Mouse (Mus musculus) liver, adult 2 months (tissue): Measurements from ENCODE around the gene Pbx4. TPM values are rescaled to one million over a fixed set of nuclear protein-coding genes. Genes with fewer than 3 reads are reported as not detected.

ENCODE experiments used
- DNase-seq: peaks from one replicate; pipeline ENCODE4 v3.0.0-alpha.2; 2011; ENCODE audit warnings: low read depth, low spot score; ENCODE audit errors: extremely low read depth
- H3K27ac ChIP-seq: fragments of 200-500 bp; replicated peaks from 2 replicates; pipeline ENCODE4 v1.5.1; 2012; ENCODE audit warnings: low read depth, mild to moderate bottlenecking, control low read depth, inconsistent platforms, low read length; ENCODE audit not compliant: insufficient read depth
- H3K27me3 ChIP-seq: fragments of 200-500 bp; 2 replicates; pipeline ENCODE4 v1.6.1; 2012; ENCODE audit warnings: mild to moderate bottlenecking, moderate library complexity, low read length, inconsistent platforms; ENCODE audit not compliant: control insufficient read depth, insufficient read depth
- H3K36me3 ChIP-seq: fragments of 200-500 bp; 2 replicates; pipeline ENCODE4 v1.6.1; 2012; ENCODE audit warnings: low read length, inconsistent platforms; ENCODE audit not compliant: control insufficient read depth, insufficient read depth
- H3K4me1 ChIP-seq: fragments of 200-500 bp; 2 replicates; pipeline ENCODE4 v1.6.1; 2011; ENCODE audit warnings: low read length; ENCODE audit not compliant: control insufficient read depth, insufficient read depth
- H3K4me3 ChIP-seq: fragments of 200-500 bp; 2 replicates; pipeline ENCODE4 v1.5.1; 2011; ENCODE audit warnings: low read depth, mild to moderate bottlenecking, control low read depth, low read length, moderate library complexity; ENCODE audit not compliant: insufficient read depth
- H3K79me2 ChIP-seq: fragments of 200-500 bp; 2 replicates; pipeline ENCODE4 v1.6.1; 2012; ENCODE audit warnings: inconsistent platforms, mild to moderate bottlenecking, low read length, moderate library complexity; ENCODE audit not compliant: control insufficient read depth, insufficient read depth
- H3K9ac ChIP-seq: fragments of 200-500 bp; 2 replicates; pipeline ENCODE4 v1.6.1; 2012; ENCODE audit warnings: low read depth, mild to moderate bottlenecking, control low read depth, inconsistent platforms, low read length
- CTCF ChIP-seq: fragments of 200-500 bp; IDR thresholded peaks from 2 replicates; pipeline ENCODE4 v1.5.1; 2011; ENCODE audit warnings: low read depth, low read length, control low read depth
- POLR2A ChIP-seq: fragments of 200-500 bp; IDR thresholded peaks from 2 replicates; pipeline ENCODE4 v1.6.1; 2011; ENCODE audit warnings: low read length, control low read depth; ENCODE audit not compliant: insufficient read depth; ENCODE audit errors: extremely low read depth
- WGBS: fragments of 180-500 bp; shearing (Covaris S2); methylation state at CpG from one replicate; pipeline ENCODE4 v1.1.7; 2018; 5-methylcytosine and 5-hydroxymethylcytosine counted together
- polyA plus RNA-seq: library from polyadenylated mRNA; depleted of rRNA; stranded (reverse); fragments of >200 nt; gene quantifications from 2 replicates; pipeline ENCODE4 v1.2.3, GENCODE M21; 2012
- total RNA-seq: library from RNA; depleted of rRNA; stranded (reverse); fragments of >200 nt; gene quantifications from 2 replicates; pipeline ENCODE4 v1.2.3, GENCODE M21; 2014

Pbx4 gene
- total and polyA plus RNA-seq, 2 experiments: 0.46 to 1.7 TPM

- WGBS: 94% methylated on average over 10 of the region's 10 CpGs
- TF ChIP-seq POLR2A (no peak), CTCF (no peak)
- Histone ChIP-seq H3K27me3 (no peaks in the 10 kb centered on the region), H3K79me2 (no peaks in the 10 kb centered on the region), H3K36me3 (peaks cover 32% of the 10 kb centered on the region), H3K9ac (no peak overlapping the region), H3K27ac (no peak overlapping the region), H3K4me3 (no peak overlapping the region), H3K4me1 (0 out of 2 replicates have a peak, but pooled peaks cover 3% of the 10 kb centered on the region)
- no peak for DNase-seq
Measured at GRCm38 (mm10) chr8:69805086-69805485, 27.2 kb upstream of the Pbx4 start.

DNA sequence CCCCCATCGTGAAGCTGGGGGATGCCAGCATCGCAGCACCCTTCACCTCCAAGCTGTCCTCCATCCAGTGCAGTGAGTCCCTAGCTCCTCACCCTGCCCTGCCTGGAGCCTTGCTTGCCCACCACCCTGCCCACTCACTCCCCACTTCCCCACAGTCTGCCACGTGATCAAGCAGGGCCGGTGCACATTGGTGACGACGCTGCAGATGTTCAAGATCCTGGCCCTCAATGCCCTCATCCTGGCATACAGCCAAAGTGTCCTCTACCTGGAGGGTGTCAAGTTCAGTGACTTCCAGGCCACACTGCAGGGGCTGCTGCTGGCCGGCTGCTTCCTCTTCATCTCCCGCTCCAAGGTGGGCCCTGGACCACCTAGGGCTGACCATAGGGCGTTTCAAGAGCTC, 26.8 kb upstream of the Pbx4 start:
- no peaks in the 10 kb centered on the region for H3K79me2 ChIP-seq
- no peaks in the 10 kb centered on the region for H3K27me3 ChIP-seq
- H3K27ac ChIP-seq: no peak overlapping the region
- H3K9ac ChIP-seq: no peak overlapping the region
- 87% methylated on average over 9 of the region's 9 CpGs for WGBS
- H3K4me1 ChIP-seq: 0 out of 2 replicates have a peak, but pooled peaks cover 3% of the 10 kb centered on the region
- H3K36me3 ChIP-seq: peaks cover 29% of the 10 kb centered on the region
- no peak for TF ChIP-seq POLR2A
- no peak for TF ChIP-seq CTCF
- no peak overlapping the region for H3K4me3 ChIP-seq
- DNase-seq: no peak

- H3K9ac ChIP-seq: no peak overlapping the region
- H3K4me1 ChIP-seq: 0 out of 2 replicates have a peak, but pooled peaks cover 3% of the 10 kb centered on the region
- H3K36me3 ChIP-seq: peaks cover 19% of the 10 kb centered on the region
- no peak overlapping the region for H3K4me3 ChIP-seq
- WGBS: 76% methylated on average over 5 of the region's 5 CpGs
- no peaks in the 10 kb centered on the region for H3K27me3 ChIP-seq
- TF ChIP-seq POLR2A (no peak), CTCF (no peak)
- no peak overlapping the region for H3K27ac ChIP-seq
- DNase-seq: no peak
- no peaks in the 10 kb centered on the region for H3K79me2 ChIP-seq
Measured at GRCm38 (mm10) chr8:69807236-69807635, 25.1 kb upstream of the Pbx4 start.

DNA sequence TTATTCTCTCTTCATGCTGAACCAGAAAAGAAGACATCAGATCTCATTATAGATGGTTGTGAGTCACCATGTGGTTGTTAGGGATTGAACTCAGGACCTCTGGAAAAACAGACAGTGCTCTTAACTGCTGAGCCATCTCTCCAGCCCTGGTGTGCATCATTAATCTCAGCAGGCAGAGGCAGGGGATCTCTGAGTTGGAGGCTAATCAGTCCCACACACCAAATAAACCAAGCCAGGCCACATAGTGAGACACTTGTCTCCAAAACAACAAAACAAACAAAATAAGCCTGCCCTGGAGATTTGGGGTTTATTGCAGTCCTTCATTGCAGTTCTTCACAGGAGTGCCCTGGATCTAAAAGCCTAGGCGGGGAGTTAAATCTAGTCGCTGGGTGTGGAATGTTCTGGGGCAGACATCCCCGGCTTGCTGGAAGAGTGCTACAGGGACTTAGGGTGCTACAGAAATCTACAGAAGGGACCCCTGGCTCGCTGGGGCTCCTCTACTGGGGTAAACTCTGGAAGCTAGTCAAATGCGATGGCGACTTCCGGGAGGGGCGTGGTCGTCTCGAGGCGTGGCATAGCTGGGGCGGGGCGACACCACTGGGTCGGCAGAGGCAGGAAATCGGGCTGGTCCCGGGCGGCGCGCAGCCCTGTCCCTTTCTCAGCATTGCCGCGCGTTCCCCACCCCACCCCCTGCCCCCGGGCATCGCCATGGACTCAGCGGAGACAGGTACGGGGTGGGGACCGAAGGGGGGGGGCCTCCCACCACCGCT, 24.0 kb upstream of the Pbx4 start, which contains the start of gene Gmip:
Gene Gmip, plus strand, starts transcription at position 586 of the 770 bp plus-strand sequence.
- 8% methylated on average over 28 of the region's 28 CpGs for WGBS
- H3K36me3 ChIP-seq: peaks cover 10% of the 10 kb centered on the region

GRCm38 (mm10) chr8:69808864-69809403, 23.4 kb upstream of the Pbx4 start:
- Histone ChIP-seq H3K27ac (no peak overlapping the region), H3K9ac (peak overlapping the region; percentile 55), H3K4me1 (0 out of 2 replicates have a peak, but pooled peaks cover 3% of the 10 kb centered on the region), H3K27me3 (no peaks in the 10 kb centered on the region), H3K36me3 (peaks cover 9% of the 10 kb centered on the region), H3K4me3 (peak overlapping the region; percentile 62), H3K79me2 (no peaks in the 10 kb centered on the region)
- WGBS: 6% methylated on average over 23 of the region's 23 CpGs
- DNase-seq: no peak
- TF ChIP-seq POLR2A: no peak
- TF ChIP-seq CTCF: no peak

More for the DNA sequence above, 24.0 kb upstream of the Pbx4 start, which contains the start of gene Gmip:
- peak; percentile 41 for DNase-seq
- Histone ChIP-seq H3K79me2 (no peaks in the 10 kb centered on the region), H3K9ac (peak within 1 kb of the TSS; percentile 55), H3K27me3 (no peaks in the 10 kb centered on the region), H3K4me1 (0 out of 2 replicates have a peak, but pooled peaks cover 3% of the 10 kb centered on the region), H3K27ac (no peak within 1 kb of the TSS), H3K4me3 (peak within 1 kb of the TSS; percentile 62)
- TF ChIP-seq CTCF (no peak), POLR2A (0 out of 2 replicates have a peak, but pooled peaks have one; percentile 29)
